Mouse (Mus musculus) hindbrain, embryonic 11.5 days (tissue): ENCODE measurements at regions not wholly inside any gene's neighbourhood (a gene's known extent, or its start where the extent isn't known, plus 50 kb on each side); places are given as distances from the start of the nearest gene placed in this dataset.

ENCODE experiments used
- ATAC-seq: fragments of 200-750 bp; cut with Nextera tagmentation; 2 replicates; pipeline ENCODE4 v1.8.0; 2017; ENCODE audit warnings: mild to moderate bottlenecking, moderate TSS enrichment, moderate library complexity; ENCODE audit not compliant: low FRiP score
- DNase-seq: peaks from one replicate; pipeline ENCODE4 v3.0.0-alpha.2; 2015; ENCODE audit warnings: low spot score
- H3K27ac ChIP-seq: fragments of 300-500 bp; sonication (generic); 2 replicates; pipeline ENCODE4 v1.5.1; 2014; ENCODE audit warnings: mild to moderate bottlenecking, low read depth, low read length
- H3K27me3 ChIP-seq: fragments of 300-500 bp; sonication (generic); 2 replicates; pipeline ENCODE4 v1.6.1; 2014; ENCODE audit warnings: mild to moderate bottlenecking, low read length, moderate library complexity, mixed read lengths; ENCODE audit not compliant: control insufficient read depth, insufficient read depth
- H3K36me3 ChIP-seq: fragments of 300-500 bp; sonication (generic); 2 replicates; pipeline ENCODE4 v1.6.1; 2014; ENCODE audit warnings: mild to moderate bottlenecking, low read length, moderate library complexity, mixed read lengths; ENCODE audit not compliant: control insufficient read depth, insufficient read depth
- H3K4me1 ChIP-seq: fragments of 300-500 bp; sonication (generic); replicated peaks from 2 replicates; pipeline ENCODE4 v1.6.1; 2014; ENCODE audit warnings: low read length, mixed read lengths; ENCODE audit not compliant: control insufficient read depth, insufficient read depth
- H3K4me2 ChIP-seq: fragments of 300-500 bp; sonication (generic); replicated peaks from 2 replicates; pipeline ENCODE4 v1.6.1; 2014; ENCODE audit warnings: mild to moderate bottlenecking, low read depth, low read length
- H3K4me3 ChIP-seq: fragments of 300-500 bp; sonication (generic); 2 replicates; pipeline ENCODE4 v1.5.1; 2014; ENCODE audit warnings: low read depth, low read length
- H3K9ac ChIP-seq: fragments of 300-500 bp; sonication (generic); 2 replicates; pipeline ENCODE4 v1.6.1; 2014; ENCODE audit warnings: low read depth, low read length
- H3K9me3 ChIP-seq: fragments of 300-500 bp; sonication (generic); 2 replicates; pipeline ENCODE4 v1.6.1; 2016; ENCODE audit warnings: low read length; ENCODE audit not compliant: control insufficient read depth
- WGBS: fragments of 180-500 bp; shearing (Covaris S2); extraction: QIAGEN DNeasy Blood & Tissue Kit; methylation state at CpG from one replicate; pipeline ENCODE4 v1.1.7; 2014; 5-methylcytosine and 5-hydroxymethylcytosine counted together

- ATAC-seq (no peak), DNase-seq (no peak)
- Histone ChIP-seq H3K4me2 (no peak overlapping the region), H3K9ac (no peak overlapping the region), H3K9me3 (no peaks in the 10 kb centered on the region), H3K36me3 (no peaks in the 10 kb centered on the region), H3K27me3 (no peaks in the 10 kb centered on the region), H3K4me1 (no peaks in the 10 kb centered on the region), H3K4me3 (no peak overlapping the region), H3K27ac (no peak overlapping the region)
- 74% methylated on average over 11 of the region's 11 CpGs for WGBS
Measured at GRCm38 (mm10) chr14:80369448-80370153, 385.7 kb downstream of the Olfm4 start.

GRCm38 (mm10) chr14:80374290-80374689 is 390.4 kb downstream of the Olfm4 start:
- no peaks in the 10 kb centered on the region for H3K36me3 ChIP-seq
- no peak overlapping the region for H3K9ac ChIP-seq
- H3K4me3 ChIP-seq, result no peak overlapping the region
- ATAC-seq (no peak), DNase-seq (no peak)
- no peaks in the 10 kb centered on the region for H3K9me3 ChIP-seq
- no peak overlapping the region for H3K4me2 ChIP-seq
- no peaks in the 10 kb centered on the region for H3K4me1 ChIP-seq
- no peaks in the 10 kb centered on the region for H3K27me3 ChIP-seq
- no peak overlapping the region for H3K27ac ChIP-seq
- 97% methylated on average over 1 of the region's 1 CpGs for WGBS

GRCm38 (mm10) chr14:80377064-80377463 is 393.2 kb downstream of the Olfm4 start:
- DNase-seq (no peak), ATAC-seq (no peak)
- Histone ChIP-seq H3K27me3 (no peaks in the 10 kb centered on the region), H3K27ac (no peak overlapping the region), H3K4me1 (no peaks in the 10 kb centered on the region), H3K9ac (no peak overlapping the region), H3K4me2 (no peak overlapping the region), H3K4me3 (no peak overlapping the region), H3K36me3 (no peaks in the 10 kb centered on the region), H3K9me3 (no peaks in the 10 kb centered on the region)
- WGBS, result 86% methylated on average over 1 of the region's 1 CpGs

GRCm38 (mm10) chr14:80391418-80391817 is 407.5 kb downstream of the Olfm4 start:
- H3K9me3 ChIP-seq, result no peaks in the 10 kb centered on the region
- no peak for DNase-seq
- H3K4me3 ChIP-seq, result no peak overlapping the region
- H3K27me3 ChIP-seq, result no peaks in the 10 kb centered on the region
- no peak overlapping the region for H3K27ac ChIP-seq
- H3K36me3 ChIP-seq, result no peaks in the 10 kb centered on the region
- no peaks in the 10 kb centered on the region for H3K4me1 ChIP-seq
- H3K4me2 ChIP-seq, result no peak overlapping the region
- H3K9ac ChIP-seq, result no peak overlapping the region
- ATAC-seq, result no peak
- WGBS, result 62% methylated on average over 2 of the region's 2 CpGs

GRCm38 (mm10) chr14:80408317-80408716 is 424.4 kb downstream of the Olfm4 start:
- Histone ChIP-seq H3K27ac (no peak overlapping the region), H3K36me3 (no peaks in the 10 kb centered on the region), H3K4me2 (no peak overlapping the region), H3K4me1 (no peaks in the 10 kb centered on the region), H3K27me3 (no peaks in the 10 kb centered on the region), H3K9ac (no peak overlapping the region), H3K9me3 (no peaks in the 10 kb centered on the region), H3K4me3 (no peak overlapping the region)
- no peak for DNase-seq
- WGBS, result 93% methylated on average over 2 of the region's 2 CpGs
- ATAC-seq, result no peak

- Histone ChIP-seq H3K9me3 (no peaks in the 10 kb centered on the region), H3K27me3 (no peaks in the 10 kb centered on the region), H3K4me2 (no peak overlapping the region), H3K36me3 (no peaks in the 10 kb centered on the region), H3K9ac (no peak overlapping the region), H3K4me1 (no peaks in the 10 kb centered on the region), H3K4me3 (no peak overlapping the region), H3K27ac (no peak overlapping the region)
- ATAC-seq (no peak), DNase-seq (no peak)
- WGBS, result 91% methylated on average over 3 of the region's 3 CpGs
Measured at GRCm38 (mm10) chr14:80418810-80419325, 435.0 kb downstream of the Olfm4 start.

GRCm38 (mm10) chr14:80443820-80444219 is 459.9 kb downstream of the Olfm4 start:
- Histone ChIP-seq H3K4me2 (no peak overlapping the region), H3K36me3 (no peaks in the 10 kb centered on the region), H3K9ac (no peak overlapping the region), H3K4me1 (no peaks in the 10 kb centered on the region), H3K27ac (no peak overlapping the region), H3K27me3 (no peaks in the 10 kb centered on the region), H3K9me3 (no peaks in the 10 kb centered on the region), H3K4me3 (no peak overlapping the region)
- ATAC-seq (no peak), DNase-seq (no peak)

- 78% methylated on average over 1 of the region's 1 CpGs for WGBS
Measured at GRCm38 (mm10) chr14:80471470-80471869, 487.6 kb downstream of the Olfm4 start.

GRCm38 (mm10) chr14:80479918-80480317 is 496.0 kb downstream of the Olfm4 start:
- ATAC-seq (no peak), DNase-seq (no peak)
- Histone ChIP-seq H3K27me3 (no peaks in the 10 kb centered on the region), H3K9ac (no peak overlapping the region), H3K4me2 (no peak overlapping the region), H3K4me3 (no peak overlapping the region), H3K9me3 (no peaks in the 10 kb centered on the region), H3K36me3 (no peaks in the 10 kb centered on the region), H3K27ac (no peak overlapping the region), H3K4me1 (no peaks in the 10 kb centered on the region)

More at GRCm38 (mm10) chr14:80471470-80471869, 487.6 kb downstream of the Olfm4 start:
- H3K36me3 ChIP-seq, result no peaks in the 10 kb centered on the region
- H3K27me3 ChIP-seq, result no peaks in the 10 kb centered on the region
- ATAC-seq (no peak), DNase-seq (no peak)
- H3K4me2 ChIP-seq, result no peak overlapping the region
- no peaks in the 10 kb centered on the region for H3K9me3 ChIP-seq
- no peaks in the 10 kb centered on the region for H3K4me1 ChIP-seq
- H3K9ac ChIP-seq, result no peak overlapping the region
- no peak overlapping the region for H3K27ac ChIP-seq
- H3K4me3 ChIP-seq, result no peak overlapping the region
